Mouse (Mus musculus) lung, postnatal 0 days (tissue): Measurements from ENCODE around the gene Spock1.

ENCODE experiments used
- CTCF ChIP-seq: IDR thresholded peaks from 2 replicates; pipeline ENCODE4 v1.5.1; 2016; ENCODE audit warnings: antibody characterized with exemption, mild to moderate bottlenecking
- EP300 ChIP-seq: IDR thresholded peaks from 2 replicates; pipeline ENCODE4 v1.6.1; 2016; ENCODE audit warnings: antibody characterized with exemption, mild to moderate bottlenecking, control low read depth

DNA sequence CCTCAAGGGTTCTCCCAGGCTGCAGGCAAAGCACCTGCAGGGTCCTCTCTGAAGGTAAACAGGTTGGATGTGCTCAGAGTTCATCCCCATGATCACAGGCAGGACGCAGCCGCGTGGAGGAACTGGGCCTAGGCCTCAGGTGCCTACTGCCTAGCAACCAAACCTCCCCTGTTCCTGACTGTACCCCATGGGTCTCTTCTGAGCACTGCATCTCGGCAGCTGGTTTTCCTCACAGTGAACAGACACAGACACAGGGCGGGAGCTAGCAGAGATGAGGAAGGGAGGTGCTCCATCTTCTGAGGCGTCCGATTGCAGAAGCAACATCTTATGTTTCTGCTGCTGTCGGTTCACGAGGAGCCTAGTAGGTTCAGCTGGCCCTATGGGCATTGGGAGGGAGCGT lies 30.4 kb downstream of the Spock1 start:
- TF ChIP-seq CTCF (no peak), EP300 (no peak)
